Mouse (Mus musculus) spleen, embryonic (tissue): ENCODE results near the gene Ucma.

Experiments
- CTCF ChIA-PET: fragments of 350-600 bp; sonication (Branson Sonifier 250); formaldehyde crosslinking; loops from one replicate; lab custom pipeline; 2022; lab: Charles Lee

Ucma gene

DNA sequence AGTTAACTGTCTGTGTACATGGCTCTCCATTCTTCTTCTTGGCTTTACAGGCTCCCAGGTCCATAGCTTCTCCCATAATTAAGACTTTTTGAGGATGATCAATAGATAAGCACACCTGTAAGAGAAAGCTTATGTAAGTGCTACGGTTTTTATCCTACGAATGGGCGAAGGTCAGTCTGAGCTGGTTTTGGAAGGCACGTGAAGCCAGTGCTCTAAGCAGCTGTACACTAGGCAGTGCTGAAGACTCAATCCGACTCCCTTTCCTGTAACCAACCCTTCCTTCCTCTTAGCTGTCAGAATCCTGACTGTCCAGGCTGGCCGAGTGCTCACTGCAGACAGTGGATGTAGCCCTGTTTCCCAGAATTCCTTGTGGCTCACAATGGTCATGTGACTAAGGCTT lies 25.3 kb downstream of the Ucma start:
- CTCF ChIA-PET = no interaction called here

- CTCF ChIA-PET = no interaction called here
Measured at GRCm38 (mm10) chr2:5007107-5007506, 31.2 kb downstream of the Ucma start.

DNA sequence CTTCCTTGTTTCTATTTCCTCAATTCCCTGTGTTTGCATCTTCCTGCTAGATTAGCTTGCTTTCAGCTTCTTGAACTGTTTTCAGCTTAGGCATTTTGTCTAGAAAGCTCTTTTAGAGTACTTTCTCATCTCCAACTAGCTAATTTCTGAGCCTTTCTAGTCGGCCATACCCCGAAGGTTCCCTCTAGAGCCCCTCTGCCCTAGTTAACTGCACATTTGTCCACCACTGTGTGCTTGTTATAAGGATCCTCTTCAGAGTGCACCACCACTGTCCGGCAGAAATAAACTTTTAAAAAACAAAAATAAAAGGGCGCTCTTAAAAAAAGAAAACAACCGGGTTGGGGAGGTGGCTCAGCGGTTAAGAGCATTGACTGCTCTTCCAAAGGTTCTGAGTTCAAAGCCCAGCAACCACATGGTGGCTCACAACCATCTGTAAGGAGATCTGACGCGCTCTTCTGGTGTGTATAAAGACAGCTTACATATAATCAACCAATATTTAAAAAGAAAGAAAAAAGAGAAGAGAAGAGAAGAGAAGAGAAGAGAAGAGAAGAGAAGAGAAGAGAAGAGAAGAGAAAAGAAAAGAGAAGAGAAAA lies 36.1 kb downstream of the Ucma start:
- CTCF ChIA-PET = interaction anchor here (0.6 kb wide), 1 partner anchor 35 kb away, joined by 3 read pairs; no protein-coding TSS in a partner anchor

DNA sequence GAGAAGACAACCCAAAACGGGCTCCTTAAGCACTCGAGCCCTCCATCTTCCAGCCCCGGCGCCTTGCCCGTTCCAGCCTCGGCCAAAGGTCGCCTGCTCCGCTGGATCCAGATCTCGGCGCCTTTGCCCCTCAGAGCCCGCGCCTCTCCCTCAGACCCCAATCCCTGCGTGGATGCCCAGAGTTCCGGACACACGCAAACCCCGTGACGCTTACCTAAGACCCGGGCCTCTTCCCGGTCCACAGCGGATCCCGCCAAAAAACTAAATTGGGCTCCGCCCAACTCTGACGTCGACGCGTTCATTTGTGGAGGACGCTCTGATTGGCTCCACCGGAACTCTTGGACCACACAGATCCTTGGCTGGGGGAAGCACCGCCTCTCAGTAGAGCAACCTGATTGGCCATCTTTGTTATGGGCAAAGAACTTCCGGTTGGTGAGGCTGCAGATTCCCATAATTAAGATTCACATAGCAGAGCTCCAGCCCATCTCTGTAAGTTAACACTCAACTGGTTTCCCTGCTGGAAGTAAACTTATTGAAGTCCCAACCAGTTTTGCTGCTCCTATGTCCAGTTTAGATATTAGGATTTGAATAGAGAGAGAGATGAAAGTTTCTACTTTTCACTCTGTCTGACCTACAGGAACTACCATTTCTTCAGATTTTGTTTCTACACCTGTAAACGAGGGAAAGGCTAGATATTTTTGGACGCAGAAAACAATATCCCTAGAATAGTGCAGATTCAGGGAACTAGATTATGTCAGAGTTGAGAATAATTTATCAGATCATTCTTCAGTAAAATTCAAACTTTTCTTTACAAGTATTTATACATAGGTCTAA lies 36.8 kb downstream of the Ucma start, which contains the start of gene Mcm10:
Gene Mcm10 (minus strand): TSS at position 301 of the 834 bp plus-strand sequence.
- CTCF ChIA-PET = no interaction called here

DNA sequence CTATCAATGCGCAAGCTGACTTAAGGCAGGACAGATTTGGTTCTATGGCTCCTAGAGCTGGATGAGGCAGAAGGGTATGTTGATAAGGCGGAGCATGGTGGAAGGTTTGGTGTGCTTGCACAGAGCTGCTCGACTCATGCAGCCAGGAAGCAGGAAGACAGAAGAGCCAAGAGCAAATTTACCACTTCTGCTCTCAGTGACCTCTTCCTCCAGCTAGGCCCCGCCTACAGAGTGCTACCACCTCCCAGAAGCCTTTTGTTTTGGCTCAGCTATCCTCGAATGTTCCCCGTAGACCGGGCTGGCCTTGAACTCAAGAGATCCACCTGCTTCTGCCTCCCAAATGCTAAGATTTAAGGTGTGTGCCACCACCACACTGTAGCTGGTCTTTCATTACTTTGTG lies 38.7 kb downstream of the Ucma start:
- CTCF ChIA-PET = interaction anchor here (0.8 kb wide), 1 partner anchor 33 kb away, joined by 13 read pairs; no protein-coding TSS in a partner anchor

GRCm38 (mm10) chr2:5015527-5015926 lies 39.6 kb downstream of the Ucma start:
- CTCF ChIA-PET = no interaction called here

- CTCF ChIA-PET = no interaction called here
Measured at GRCm38 (mm10) chr2:5016922-5017321, 41.0 kb downstream of the Ucma start.

DNA sequence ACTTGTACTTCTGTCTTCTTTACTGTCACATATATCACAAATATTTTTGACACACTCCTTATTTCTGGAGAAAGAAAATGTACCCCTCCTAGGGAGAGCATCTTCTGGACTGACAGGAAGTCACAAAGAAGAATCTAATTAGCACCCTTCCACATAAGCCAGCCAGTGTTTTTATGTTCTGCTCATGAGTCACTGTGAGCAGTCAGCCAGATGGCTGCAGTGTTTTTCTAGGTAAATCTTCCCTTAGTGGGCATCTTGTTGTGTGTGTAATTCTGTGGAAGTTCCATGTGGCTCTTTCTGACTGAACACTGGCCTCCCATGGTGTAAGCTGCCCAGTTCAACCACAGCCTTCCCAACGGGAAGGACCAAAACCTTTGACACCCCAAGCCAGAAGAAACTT lies 43.8 kb downstream of the Ucma start:
- CTCF ChIA-PET = no interaction called here

- CTCF ChIA-PET = interaction anchor here (0.8 kb wide), 1 partner anchor 9 kb away, joined by 3 read pairs; no protein-coding TSS in a partner anchor
Measured at GRCm38 (mm10) chr2:5023275-5023674, 47.4 kb downstream of the Ucma start.

DNA sequence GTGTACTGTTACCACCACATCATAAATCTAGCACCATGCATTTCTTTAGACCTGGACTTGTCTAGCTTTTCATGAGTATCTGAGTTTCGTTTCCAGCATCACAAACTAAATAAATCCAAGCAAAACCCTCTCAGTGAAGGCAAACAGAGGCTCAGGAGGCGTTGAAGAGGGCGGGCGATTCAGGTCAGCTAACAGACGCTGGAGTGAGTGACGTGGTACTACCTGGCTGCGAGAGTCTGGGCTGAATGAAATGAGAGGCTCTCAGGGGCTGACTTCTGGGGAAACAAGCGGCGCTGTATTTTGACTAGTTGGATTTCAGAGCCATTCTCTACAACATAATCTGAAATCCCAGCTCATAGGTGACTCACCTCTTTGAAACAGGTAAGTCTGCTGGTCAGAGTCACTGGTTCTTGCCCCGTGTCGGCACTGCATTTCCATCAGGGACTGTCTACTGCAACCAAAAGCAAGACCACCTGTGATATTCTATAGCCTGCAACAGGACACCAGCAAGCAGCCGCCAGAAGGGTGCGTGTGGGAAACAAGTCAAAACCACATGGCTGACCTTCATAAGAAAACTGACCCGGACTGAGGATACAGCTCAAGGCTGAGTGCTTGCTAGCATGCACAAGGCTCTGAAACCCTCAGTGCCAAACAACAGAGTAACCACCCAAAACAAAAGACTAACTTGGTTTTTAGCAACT lies 47.9 kb downstream of the Ucma start:
- CTCF ChIA-PET = interaction anchor here (0.8 kb wide), 1 partner anchor 9 kb away, joined by 3 read pairs; no protein-coding TSS in a partner anchor

GRCm38 (mm10) chr2:5025162-5025733 lies 49.3 kb downstream of the Ucma start:
- CTCF ChIA-PET = no interaction called here

- CTCF ChIA-PET = no interaction called here
Measured at GRCm38 (mm10) chr2:5027057-5027456, 51.1 kb downstream of the Ucma start.

GRCm38 (mm10) chr2:5028047-5028446 lies 52.1 kb downstream of the Ucma start:
- CTCF ChIA-PET = no interaction called here

GRCm38 (mm10) chr2:5029808-5030207 lies 53.9 kb downstream of the Ucma start:
- CTCF ChIA-PET = interaction anchor here (0.7 kb wide), 1 partner anchor 11 kb away, joined by 4 read pairs; no protein-coding TSS in a partner anchor

DNA sequence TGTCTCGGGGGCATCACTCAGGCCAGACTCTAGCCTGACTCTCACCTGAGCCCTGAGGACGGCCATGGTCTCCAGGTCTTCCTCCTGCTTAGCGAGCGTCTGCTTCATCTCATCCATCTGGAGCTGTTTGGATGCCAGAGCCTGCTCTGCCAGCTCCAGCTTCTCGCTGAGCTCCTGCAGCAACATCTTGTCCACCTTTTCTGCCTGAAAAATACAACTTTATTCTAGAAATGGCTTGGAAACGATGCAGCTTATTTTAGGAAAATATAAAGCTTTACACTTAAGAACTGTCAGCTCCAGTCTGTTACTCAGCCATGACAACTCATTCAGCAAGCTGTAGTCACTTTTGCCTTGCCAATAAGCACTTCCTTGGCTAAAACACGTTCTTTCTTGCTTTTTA lies 55.3 kb downstream of the Ucma start:
- CTCF ChIA-PET = no interaction called here

GRCm38 (mm10) chr2:5032665-5033064 lies 56.7 kb downstream of the Ucma start:
- CTCF ChIA-PET = interaction anchor here (0.9 kb wide), 1 partner anchor 9 kb away, joined by 3 read pairs; no protein-coding TSS in a partner anchor

- CTCF ChIA-PET = no interaction called here
Measured at GRCm38 (mm10) chr2:5033546-5034420, 57.9 kb downstream of the Ucma start.

DNA sequence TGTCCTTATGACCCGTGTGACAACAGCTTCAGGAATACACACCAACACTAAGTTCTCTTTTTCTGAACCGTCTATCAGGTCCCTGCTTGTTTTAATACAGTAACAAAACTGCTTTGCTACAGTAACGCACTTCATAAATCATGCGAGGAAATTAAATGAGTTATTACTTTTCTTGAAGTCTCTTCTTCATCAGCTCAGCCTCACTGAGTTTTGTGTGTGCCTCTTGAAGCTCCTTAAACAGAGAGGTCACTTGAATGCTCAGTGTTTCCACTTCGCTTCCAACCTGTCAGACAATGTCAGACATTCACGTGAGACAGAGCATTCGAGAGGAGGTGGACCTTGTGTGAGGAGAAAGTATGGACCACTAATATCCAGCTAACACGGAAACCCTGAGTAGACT lies 58.9 kb downstream of the Ucma start:
- CTCF ChIA-PET = no interaction called here

- CTCF ChIA-PET = no interaction called here
Measured at GRCm38 (mm10) chr2:5035241-5035640, 59.3 kb downstream of the Ucma start.
